Mouse (Mus musculus): ENCODE measurements around the gene Eif5a. TPM values are rescaled to one million over a fixed set of nuclear protein-coding genes. Genes with fewer than 3 reads are reported as not detected.

Gene Eif5a
- polyA plus RNA-seq, 1 experiment from 2014 or later = 914 TPM

- H3K9ac ChIP-seq (replicated peaks) = peak overlapping the region; percentile 34; the same call in 1 of the 2 replicates
- H3K4me1 ChIP-seq (ENCODE audit: insufficient read depth) = peaks cover 16% of the 10 kb centered on the region
- H3K27ac ChIP-seq (ENCODE audit: low read depth) = no peak overlapping the region
- TF ChIP-seq CTCF (IDR thresholded peaks at IDR 0.05; ENCODE audit: low read depth) (no peak), EP300 (IDR thresholded peaks at IDR 0.05; ENCODE audit: low read depth) (no peak)
- H3K4me3 ChIP-seq (ENCODE audit: low read depth, low read length) = peak overlapping the region; percentile 40
- H3K36me3 ChIP-seq (replicated peaks; ENCODE audit: insufficient read depth, low read length) = peaks cover 14% of the 10 kb centered on the region
- peak; percentile 52 for DNase-seq
- H3K4me2 ChIP-seq (ENCODE audit: low read depth, low read length) = peak overlapping the region; percentile 67
- peak; percentile 59 for ATAC-seq
- H3K27me3 ChIP-seq (ENCODE audit: insufficient read depth, low read length) = peaks cover 54% of the 10 kb centered on the region
- H3K9me3 ChIP-seq (ENCODE audit: low read length) = no peaks in the 10 kb centered on the region
- 3% methylated on average over 57 of the region's 59 CpGs for WGBS (ENCODE audit: insufficient replicate concordance)
Measured at GRCm38 (mm10) chr11:69966006-69966859, 44.5 kb upstream of the Eif5a start.

GRCm38 (mm10) chr11:69965271-69966005 lies 43.7 kb upstream of the Eif5a start:
- H3K9ac ChIP-seq (replicated peaks) = 0 out of 2 replicates have a peak overlapping the region, but pooled peaks have one; percentile 34
- peak overlapping the region; percentile 40 for H3K4me3 ChIP-seq (ENCODE audit: low read depth, low read length)
- peak overlapping the region; percentile 67 for H3K4me2 ChIP-seq (ENCODE audit: low read depth, low read length)
- H3K9me3 ChIP-seq (ENCODE audit: low read length) = no peaks in the 10 kb centered on the region
- H3K27ac ChIP-seq (ENCODE audit: low read depth) = no peak overlapping the region
- DNase-seq (peak; percentile 18), ATAC-seq (no peak)
- peaks cover 54% of the 10 kb centered on the region for H3K27me3 ChIP-seq (ENCODE audit: insufficient read depth, low read length)
- H3K36me3 ChIP-seq (replicated peaks; ENCODE audit: insufficient read depth, low read length) = peaks cover 11% of the 10 kb centered on the region
- peaks cover 16% of the 10 kb centered on the region for H3K4me1 ChIP-seq (ENCODE audit: insufficient read depth)
- no peak for TF ChIP-seq CTCF (IDR thresholded peaks at IDR 0.05; ENCODE audit: low read depth)
- TF ChIP-seq EP300 (IDR thresholded peaks at IDR 0.05; ENCODE audit: low read depth) = no peak
- 3% methylated on average over 47 of the region's 49 CpGs for WGBS (ENCODE audit: insufficient replicate concordance)

GRCm38 (mm10) chr11:69964650-69965270 lies 43.0 kb upstream of the Eif5a start, which contains the start of gene Cldn7:
Gene Cldn7, plus strand, starts transcription at chr11:69964779.
- 15% methylated on average over 23 of the region's 24 CpGs for WGBS (ENCODE audit: insufficient replicate concordance)
- no peaks in the 10 kb centered on the region for H3K9me3 ChIP-seq (ENCODE audit: low read length)
- H3K4me3 ChIP-seq (ENCODE audit: low read depth, low read length) = peak within 1 kb of the TSS; percentile 40
- H3K36me3 ChIP-seq (replicated peaks; ENCODE audit: insufficient read depth, low read length) = peaks cover 4% of the 10 kb centered on the region; the same call in 1 of the 2 replicates
- no peak within 1 kb of the TSS for H3K9ac ChIP-seq (replicated peaks)
- DNase-seq = no peak
- H3K27ac ChIP-seq (ENCODE audit: low read depth) = no peak within 1 kb of the TSS
- H3K4me1 ChIP-seq (ENCODE audit: insufficient read depth) = peaks cover 16% of the 10 kb centered on the region
- H3K27me3 ChIP-seq (ENCODE audit: insufficient read depth, low read length) = peaks cover 54% of the 10 kb centered on the region
- TF ChIP-seq CTCF (IDR thresholded peaks at IDR 0.05; ENCODE audit: low read depth) (no peak), EP300 (IDR thresholded peaks at IDR 0.05; ENCODE audit: low read depth) (no peak)
- peak within 1 kb of the TSS; percentile 50 for H3K4me2 ChIP-seq (ENCODE audit: low read depth, low read length)
- no peak for ATAC-seq

- H3K4me1 ChIP-seq (ENCODE audit: insufficient read depth) = peaks cover 15% of the 10 kb centered on the region
- 14% methylated on average over 5 of the region's 5 CpGs for WGBS (ENCODE audit: insufficient replicate concordance)
- no peak for DNase-seq
- H3K9ac ChIP-seq (replicated peaks) = no peak overlapping the region
- no peak overlapping the region for H3K4me3 ChIP-seq (ENCODE audit: low read depth, low read length)
- no peaks in the 10 kb centered on the region for H3K36me3 ChIP-seq (replicated peaks; ENCODE audit: insufficient read depth, low read length)
- no peak for ATAC-seq
- no peak overlapping the region for H3K4me2 ChIP-seq (ENCODE audit: low read depth, low read length)
- no peak overlapping the region for H3K27ac ChIP-seq (ENCODE audit: low read depth)
- no peaks in the 10 kb centered on the region for H3K9me3 ChIP-seq (ENCODE audit: low read length)
- no peak for TF ChIP-seq CTCF (IDR thresholded peaks at IDR 0.05; ENCODE audit: low read depth)
- H3K27me3 ChIP-seq (ENCODE audit: insufficient read depth, low read length) = peaks cover 47% of the 10 kb centered on the region
Measured at GRCm38 (mm10) chr11:69961841-69962240, 40.1 kb upstream of the Eif5a start.

- TF ChIP-seq EP300 (IDR thresholded peaks at IDR 0.05; ENCODE audit: low read depth) (no peak), CTCF (IDR thresholded peaks at IDR 0.05; ENCODE audit: low read depth) (peak; percentile 71)
- H3K9ac ChIP-seq (replicated peaks) = no peak overlapping the region
- H3K4me2 ChIP-seq (ENCODE audit: low read depth, low read length) = no peak overlapping the region
- ATAC-seq = no peak
- H3K27me3 ChIP-seq (ENCODE audit: insufficient read depth, low read length) = peaks cover 34% of the 10 kb centered on the region
- no peaks in the 10 kb centered on the region for H3K36me3 ChIP-seq (replicated peaks; ENCODE audit: insufficient read depth, low read length)
- no peaks in the 10 kb centered on the region for H3K9me3 ChIP-seq (ENCODE audit: low read length)
- no peak overlapping the region for H3K4me3 ChIP-seq (ENCODE audit: low read depth, low read length)
- WGBS (ENCODE audit: insufficient replicate concordance) = 44% methylated on average over 5 of the region's 5 CpGs
- no peak overlapping the region for H3K27ac ChIP-seq (ENCODE audit: low read depth)
- peak; percentile 55 for DNase-seq
- H3K4me1 ChIP-seq (ENCODE audit: insufficient read depth) = 0 out of 2 replicates have a peak, but pooled peaks cover 3% of the 10 kb centered on the region
Measured at GRCm38 (mm10) chr11:69960616-69961015, 38.9 kb upstream of the Eif5a start.
